ENCODE assay signal across 12 mouse cellular contexts in genomic region chr6:134261904-134262303, GRCm38 (mm10).
A peak's percentile ranks its signal among the peaks of the same experiment; 100 is the strongest.
DNase-seq lines count a peak whose midpoint lies in the region; ATAC-seq and TF ChIP-seq lines count a peak whose summit lies in the region.
"Had no signal": no experiment of that assay in that cellular context is flagged by ENCODE, and none has a peak within 500 bp of the region (broad histone marks: within the 10 kb centered on the region; RNA-seq: fewer than 3 reads in every experiment).

No protein-coding gene starts in this region.

- TF ChIP-seq EP300 in liver, postnatal 0 days (IDR thresholded peaks at IDR 0.05; ENCODE audit: low read depth), result no peak

- H3K27me3 ChIP-seq in liver, postnatal 0 days (ENCODE audit: insufficient read depth, low read length), result no peaks in the 10 kb centered on the region
- no peaks in the 10 kb centered on the region for H3K27me3 ChIP-seq in liver, embryonic 11.5 days (replicated peaks; ENCODE audit: control insufficient read depth, insufficient read depth, low read length)
- no peaks in the 10 kb centered on the region for H3K27me3 ChIP-seq in lung, embryonic 16.5 days (ENCODE audit: control insufficient read depth, insufficient read depth, low read depth, low read length)
- no peaks in the 10 kb centered on the region for H3K27me3 ChIP-seq in stomach, embryonic 16.5 days (ENCODE audit: control insufficient read depth, insufficient read depth, low read length)
- H3K27me3 ChIP-seq: forebrain, embryonic 15.5 days had no signal

- no peak for DNase-seq in liver, postnatal 0 days
- DNase-seq in liver, embryonic 11.5 days (ENCODE audit: low spot score), result no peak
- DNase-seq in adrenal gland, postnatal 36 days, result peak; percentile 87 to 89
- DNase-seq in thymus, postnatal 14 days, result no peak
- DNase-seq: embryo, embryonic 11 days; liver; thymus, adult 2 months had no signal

- peaks cover 15% of the 10 kb centered on the region for H3K4me1 ChIP-seq in liver, postnatal 0 days (ENCODE audit: insufficient read depth)
- H3K4me1 ChIP-seq in liver, embryonic 11.5 days (replicated peaks; ENCODE audit: control insufficient read depth, insufficient read depth, low read length), result no peaks in the 10 kb centered on the region
- H3K4me1 ChIP-seq in lung, embryonic 16.5 days (replicated peaks; ENCODE audit: control insufficient read depth, insufficient read depth, low read length), result peaks cover 6% of the 10 kb centered on the region; the same call in 1 of the 2 replicates
- H3K4me1 ChIP-seq in stomach, embryonic 16.5 days (ENCODE audit: control insufficient read depth, insufficient read depth, low read length), result peaks cover 7% of the 10 kb centered on the region; the same call in 1 of the 2 replicates
- H3K4me1 ChIP-seq: forebrain, embryonic 15.5 days had no signal

- no peak overlapping the region for H3K9ac ChIP-seq in liver, postnatal 0 days (replicated peaks)
- H3K9ac ChIP-seq in liver, embryonic 11.5 days (ENCODE audit: low read depth, low read length), result no peak overlapping the region
- no peak overlapping the region for H3K9ac ChIP-seq in lung, embryonic 16.5 days (ENCODE audit: low read length)
- H3K9ac ChIP-seq in stomach, embryonic 16.5 days (ENCODE audit: low read length), result no peak overlapping the region
- H3K9ac ChIP-seq: forebrain, embryonic 15.5 days had no signal

- H3K9me3 ChIP-seq in liver, postnatal 0 days (ENCODE audit: low read length), result peaks cover 2% of the 10 kb centered on the region; the same call in 1 of the 2 replicates
- peaks cover 5% of the 10 kb centered on the region; the same call in 1 of the 2 replicates for H3K9me3 ChIP-seq in liver, embryonic 11.5 days (ENCODE audit: control insufficient read depth, low read length)
- H3K9me3 ChIP-seq in lung, embryonic 16.5 days (ENCODE audit: control insufficient read depth, low read length), result no peaks in the 10 kb centered on the region
- H3K9me3 ChIP-seq in stomach, embryonic 16.5 days (replicated peaks; ENCODE audit: control insufficient read depth, low read length), result peaks cover 5% of the 10 kb centered on the region; the same call in 1 of the 2 replicates
- H3K9me3 ChIP-seq: forebrain, embryonic 15.5 days had no signal

- peak overlapping the region; percentile 88 for H3K27ac ChIP-seq in liver, postnatal 0 days (ENCODE audit: low read depth)
- H3K27ac ChIP-seq in liver, embryonic 11.5 days (ENCODE audit: low read depth, low read length), result no peak overlapping the region
- H3K27ac ChIP-seq in lung, embryonic 16.5 days (ENCODE audit: low read length), result peak overlapping the region; percentile 56
- peak overlapping the region; percentile 73 for H3K27ac ChIP-seq in stomach, embryonic 16.5 days (ENCODE audit: low read length)
- H3K27ac ChIP-seq: forebrain, embryonic 15.5 days had no signal

- no peak overlapping the region for H3K4me3 ChIP-seq in liver, postnatal 0 days (ENCODE audit: low read depth, low read length)
- H3K4me3 ChIP-seq in liver, embryonic 11.5 days (ENCODE audit: low read depth, low read length), result no peak overlapping the region
- no peak overlapping the region for H3K4me3 ChIP-seq in lung, embryonic 16.5 days (ENCODE audit: low read length)
- H3K4me3 ChIP-seq in stomach, embryonic 16.5 days (replicated peaks; ENCODE audit: low read length), result no peak overlapping the region
- H3K4me3 ChIP-seq: forebrain, embryonic 15.5 days had no signal

- H3K36me3 ChIP-seq in liver, postnatal 0 days (replicated peaks; ENCODE audit: insufficient read depth, low read length), result peaks cover 27% of the 10 kb centered on the region
- peaks cover 29% of the 10 kb centered on the region for H3K36me3 ChIP-seq in liver, embryonic 11.5 days (ENCODE audit: control insufficient read depth, insufficient read depth, low read length)
- H3K36me3 ChIP-seq in lung, embryonic 16.5 days (ENCODE audit: control insufficient read depth, insufficient read depth, low read length), result peaks cover 31% of the 10 kb centered on the region
- H3K36me3 ChIP-seq in stomach, embryonic 16.5 days (ENCODE audit: control insufficient read depth, insufficient read depth, low read length), result peaks cover 30% of the 10 kb centered on the region

- H3K4me2 ChIP-seq in liver, postnatal 0 days (ENCODE audit: low read depth, low read length), result no peak overlapping the region
- no peak overlapping the region for H3K4me2 ChIP-seq in liver, embryonic 11.5 days
- H3K4me2 ChIP-seq in lung, embryonic 16.5 days (ENCODE audit: low read depth, low read length), result no peak overlapping the region
- H3K4me2 ChIP-seq in stomach, embryonic 16.5 days (ENCODE audit: low read depth, low read length), result no peak overlapping the region
- H3K4me2 ChIP-seq: forebrain, embryonic 15.5 days had no signal

- WGBS in liver, postnatal 0 days (ENCODE audit: insufficient replicate concordance), result 59% methylated on average over 3 of the region's 3 CpGs
- WGBS in liver, embryonic 11.5 days, result 70% methylated on average over 3 of the region's 3 CpGs
- WGBS in lung, embryonic 16.5 days, result 61% methylated on average over 3 of the region's 3 CpGs
- 58% methylated on average over 3 of the region's 3 CpGs for WGBS in stomach, embryonic 16.5 days

- 0 out of 2 replicates have a peak, but pooled peaks have one; percentile 13 for ATAC-seq in liver, postnatal 0 days
- ATAC-seq in liver, embryonic 11.5 days (replicated peaks; ENCODE audit: low FRiP score), result no peak
- 0 out of 2 replicates have a peak, but pooled peaks have one; percentile 26 for ATAC-seq in lung, embryonic 16.5 days (ENCODE audit: low read depth)
- no peak for ATAC-seq in stomach, embryonic 16.5 days (ENCODE audit: insufficient read depth, low FRiP score)
- no peak for ATAC-seq in erythroid progenitor cell, adult 5-6 weeks (replicated peaks; ENCODE audit: low FRiP score, poor library complexity, severe bottlenecking)
- ATAC-seq: forebrain, embryonic 15.5 days; midbrain, embryonic 16.5 days had no signal

- no peak for TF ChIP-seq CTCF in liver, postnatal 0 days (IDR thresholded peaks at IDR 0.05; ENCODE audit: low read depth)

Comparison
In these comparisons a context has a peak if more than half of its experiments do, and no peak if none do; other contexts are left out.
1. ATAC-seq: peak in liver, postnatal 0 days (single experiment) and lung, embryonic 16.5 days (single experiment); none in liver, embryonic 11.5 days (single experiment), stomach, embryonic 16.5 days (single experiment) and erythroid progenitor cell, adult 5-6 weeks (single experiment).
2. DNase-seq: peak in adrenal gland, postnatal 36 days (2 of 2); none in liver, postnatal 0 days (single experiment), liver, embryonic 11.5 days (single experiment) and thymus, postnatal 14 days (single experiment).